Mouse (Mus musculus) thymus, postnatal 10 days (tissue): ENCODE data around the gene Ostf1.
"Not testable (repeated sequence)": the region's sequence is repeated elsewhere in the genome, so short reads cannot be mapped to it uniquely, and the experiment has no call there.

ENCODE experiments used
- DNase-seq, 2 experiments: peaks; one replicate each; pipeline ENCODE4 v3.0.0; 2021; ENCODE audit warnings: low spot score in 2 of 2

Gene Ostf1

GRCm38 (mm10) chr19:18599051-18599450, 32.6 kb downstream of the Ostf1 start:
- no peak for DNase-seq

GRCm38 (mm10) chr19:18598265-18598926, 33.2 kb downstream of the Ostf1 start:
- no peak for DNase-seq

- no peak for DNase-seq
These were observed 33.9 kb downstream of the Ostf1 start for GRCm38 (mm10) chr19:18597772-18598171.

GRCm38 (mm10) chr19:18596876-18597275, 34.7 kb downstream of the Ostf1 start:
- no peak for DNase-seq

DNA sequence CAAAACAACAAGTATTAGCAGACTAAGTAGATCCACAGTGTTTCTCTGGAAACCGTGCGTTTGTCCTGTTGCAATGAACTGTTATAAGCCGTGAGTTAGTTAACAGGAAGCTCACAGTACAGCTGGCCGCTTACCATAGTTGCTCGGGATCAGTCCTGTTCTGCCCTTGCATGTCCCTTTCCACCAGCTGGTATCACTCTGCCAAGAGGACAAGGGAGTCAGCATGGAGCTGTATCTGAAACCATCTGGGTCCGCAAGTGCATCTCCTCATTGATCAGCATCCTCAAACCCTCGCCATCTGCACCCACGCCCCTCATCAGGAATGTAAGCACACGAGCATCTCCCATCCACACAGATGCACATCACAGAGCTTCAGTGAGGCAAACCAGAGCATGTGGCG, 37.9 kb downstream of the Ostf1 start:
- no peak for DNase-seq

GRCm38 (mm10) chr19:18592919-18593318, 38.7 kb downstream of the Ostf1 start:
- DNase-seq: no peak

GRCm38 (mm10) chr19:18590942-18591354, 40.7 kb downstream of the Ostf1 start:
- DNase-seq: no peak

- DNase-seq: no peak
These were observed 41.4 kb downstream of the Ostf1 start for GRCm38 (mm10) chr19:18590234-18590633.

GRCm38 (mm10) chr19:18589276-18589675, 42.3 kb downstream of the Ostf1 start:
- no peak for DNase-seq

- not testable (repeated sequence) for DNase-seq
These were observed 42.8 kb downstream of the Ostf1 start for GRCm38 (mm10) chr19:18588801-18589200.

DNA sequence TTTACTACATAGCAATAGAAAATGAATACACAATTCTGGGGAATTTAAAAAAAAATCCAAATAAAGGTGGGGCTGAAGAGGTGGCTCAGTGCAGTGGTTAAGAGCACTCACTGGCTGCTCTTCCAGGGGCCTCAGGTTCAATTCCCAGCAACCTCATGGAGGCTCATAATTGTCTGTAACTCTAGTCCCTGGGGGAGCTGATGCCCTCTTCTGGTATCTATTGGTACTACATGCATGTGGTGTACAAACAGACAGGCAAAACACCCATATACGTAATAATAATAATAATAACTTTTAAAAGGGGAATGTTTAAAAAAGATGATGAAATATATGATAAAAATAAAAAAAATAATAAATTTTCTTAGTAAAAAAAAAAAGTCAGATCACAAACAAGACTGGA, 43.4 kb downstream of the Ostf1 start:
- peak in 1 of 2 experiments; percentile 53 for DNase-seq

DNA sequence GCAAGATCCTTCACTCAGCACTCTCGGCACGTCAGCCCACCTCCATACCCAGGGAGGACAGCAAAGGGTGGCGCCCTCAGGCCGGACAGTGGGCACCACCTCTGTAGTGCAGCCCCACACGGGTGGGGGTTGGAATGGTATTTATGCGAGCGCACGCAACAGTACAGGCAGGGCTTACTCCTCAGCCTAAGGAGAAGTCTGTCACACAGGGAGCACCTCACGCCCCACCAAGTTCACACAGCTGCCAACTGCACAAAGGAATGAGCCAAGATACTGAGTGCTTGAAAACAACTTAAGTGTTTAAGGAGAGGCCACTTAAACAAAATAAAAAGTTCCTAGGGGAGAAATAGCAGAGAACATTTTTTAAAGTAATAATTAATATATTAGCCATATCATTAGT, 44.5 kb downstream of the Ostf1 start:
- no peak for DNase-seq

GRCm38 (mm10) chr19:18584621-18585020, 47.0 kb downstream of the Ostf1 start:
- DNase-seq: no peak

- no peak for DNase-seq
These were observed 47.9 kb downstream of the Ostf1 start for GRCm38 (mm10) chr19:18583706-18584105.

DNA sequence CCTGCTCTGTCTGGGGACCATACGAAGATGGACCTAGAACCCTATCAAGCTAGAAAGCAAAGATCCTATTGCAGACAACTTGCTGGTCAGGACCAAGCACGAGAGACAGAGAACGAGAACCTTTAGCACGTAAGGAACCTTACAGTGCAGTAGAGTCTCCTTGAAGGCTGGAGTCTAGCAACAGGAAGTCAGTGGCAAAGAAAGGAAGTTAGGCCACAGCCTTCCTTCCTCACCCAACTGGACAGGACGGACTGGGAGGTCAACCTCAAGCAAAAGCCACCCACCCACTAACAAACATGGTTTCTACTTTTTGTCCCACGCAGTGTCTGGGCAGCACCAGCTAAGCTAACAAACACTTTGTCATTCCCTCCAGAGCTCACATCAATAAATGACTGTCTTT, 48.7 kb downstream of the Ostf1 start:
- no peak for DNase-seq

DNA sequence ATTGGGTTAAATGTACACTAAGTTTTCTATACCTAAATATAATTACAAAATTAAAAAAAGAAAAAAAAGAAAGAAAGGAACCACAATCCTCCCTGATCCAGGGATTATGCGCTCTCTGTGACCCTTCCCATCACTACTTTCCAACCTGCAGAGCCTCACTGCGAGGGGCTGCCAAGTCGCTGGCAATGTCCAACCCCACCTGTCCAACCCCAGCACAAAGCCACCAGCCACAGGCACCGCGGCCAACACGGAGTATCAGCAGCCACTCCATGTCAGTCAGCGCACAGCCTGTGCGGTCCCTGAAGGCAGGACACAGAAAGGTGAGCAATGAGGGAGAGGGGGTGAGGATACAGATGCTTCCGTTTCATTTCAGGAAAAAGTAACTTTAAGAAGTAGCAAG, 49.4 kb downstream of the Ostf1 start:
- DNase-seq: no peak

DNA sequence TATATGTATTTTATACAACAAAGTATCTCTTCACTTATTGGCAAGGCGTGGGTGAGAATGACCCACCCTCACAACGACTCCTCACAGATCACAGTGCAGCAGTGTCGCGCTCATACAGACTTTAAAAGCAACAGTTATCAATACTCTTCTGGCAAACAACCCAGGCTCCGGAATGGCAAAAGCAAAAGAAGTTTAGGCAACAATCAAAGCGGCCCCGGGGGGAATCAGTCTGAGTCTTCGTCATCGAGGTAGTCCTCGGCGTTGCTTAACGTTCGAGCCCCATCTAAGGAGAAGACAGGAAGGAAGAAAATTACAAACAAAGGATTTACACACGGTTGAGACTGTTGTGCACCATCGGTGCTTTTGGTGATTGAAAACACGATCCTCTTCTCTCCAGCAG, 50.6 kb downstream of the Ostf1 start:
- no peak for DNase-seq

DNA sequence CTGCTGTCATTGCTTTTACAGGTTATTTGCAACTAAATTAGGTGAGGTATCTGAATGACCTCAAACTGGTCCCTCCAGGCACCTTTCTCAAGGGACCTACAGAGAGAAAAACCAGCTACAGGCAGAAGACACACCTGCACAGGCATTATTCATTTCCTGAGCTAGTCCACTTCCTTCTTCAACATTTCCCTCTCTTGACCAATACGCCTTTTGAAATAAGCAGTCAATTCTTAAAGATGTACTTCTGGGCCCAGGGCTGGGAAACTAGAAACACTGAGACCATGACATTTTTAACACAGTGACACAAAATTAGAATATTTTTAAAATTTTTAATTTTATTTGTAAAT, 52.6 kb downstream of the Ostf1 start:
- no peak for DNase-seq

GRCm38 (mm10) chr19:18578216-18579011, 53.2 kb downstream of the Ostf1 start:
- DNase-seq: no peak

DNA sequence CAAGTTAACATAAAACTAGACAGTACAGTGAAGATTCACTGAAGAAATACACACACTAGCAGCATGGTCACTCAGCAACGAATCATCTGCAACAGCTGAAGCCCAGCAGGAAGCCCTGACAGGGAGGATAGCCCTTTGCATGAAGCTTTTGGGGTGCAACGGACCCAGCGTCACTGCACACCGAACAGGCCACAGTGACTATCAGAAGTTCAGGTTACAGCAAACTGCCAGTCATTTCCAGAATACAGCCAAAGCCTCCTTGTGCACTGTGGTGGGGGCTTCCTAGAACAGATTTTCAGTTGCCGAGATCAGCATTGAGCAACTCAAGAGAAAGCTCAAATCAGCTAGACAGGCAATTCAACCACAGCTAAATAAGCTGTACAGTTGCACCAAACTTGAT, 54.3 kb downstream of the Ostf1 start:
- DNase-seq: no peak

DNA sequence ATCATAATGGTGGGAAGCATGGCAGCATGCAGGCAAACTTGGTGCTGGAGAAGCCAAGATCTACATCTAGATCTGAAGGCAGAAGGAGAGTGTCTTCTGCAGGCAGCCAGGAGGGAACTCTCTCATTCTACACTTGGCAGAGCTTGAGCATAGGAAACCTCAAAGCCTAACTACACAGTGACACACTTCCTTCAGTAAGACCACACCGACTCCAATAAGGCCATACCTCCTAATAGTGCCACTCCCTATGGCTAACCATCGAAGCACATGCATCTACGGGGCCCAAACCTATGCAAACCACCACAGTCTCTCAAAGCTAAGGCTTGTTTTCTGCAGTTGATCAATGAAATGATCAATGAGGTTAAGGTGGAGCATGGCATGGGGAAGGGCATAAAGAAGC, 55.7 kb downstream of the Ostf1 start:
- no peak for DNase-seq

DNA sequence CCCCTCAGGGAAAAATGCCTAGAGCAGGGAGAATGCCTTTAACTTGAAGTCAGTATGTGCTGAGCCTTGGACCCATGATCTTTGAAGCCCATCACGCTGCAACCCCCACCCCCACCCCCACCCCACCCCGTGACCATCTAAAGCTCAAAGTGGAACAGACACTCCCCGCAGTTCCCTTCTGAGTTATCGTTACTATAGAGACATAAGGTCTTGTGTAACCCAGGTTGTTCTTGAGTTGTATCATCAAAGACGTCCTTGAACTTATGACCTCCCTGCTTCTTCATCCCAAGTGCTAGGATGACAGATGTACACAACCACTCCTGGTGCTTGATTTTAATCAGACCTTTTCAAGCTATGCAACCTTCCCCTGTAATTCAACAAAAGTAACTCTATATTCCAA, 57.7 kb downstream of the Ostf1 start:
- no peak for DNase-seq

- DNase-seq: no peak
These were observed 58.2 kb downstream of the Ostf1 start for GRCm38 (mm10) chr19:18573443-18573842.

DNA sequence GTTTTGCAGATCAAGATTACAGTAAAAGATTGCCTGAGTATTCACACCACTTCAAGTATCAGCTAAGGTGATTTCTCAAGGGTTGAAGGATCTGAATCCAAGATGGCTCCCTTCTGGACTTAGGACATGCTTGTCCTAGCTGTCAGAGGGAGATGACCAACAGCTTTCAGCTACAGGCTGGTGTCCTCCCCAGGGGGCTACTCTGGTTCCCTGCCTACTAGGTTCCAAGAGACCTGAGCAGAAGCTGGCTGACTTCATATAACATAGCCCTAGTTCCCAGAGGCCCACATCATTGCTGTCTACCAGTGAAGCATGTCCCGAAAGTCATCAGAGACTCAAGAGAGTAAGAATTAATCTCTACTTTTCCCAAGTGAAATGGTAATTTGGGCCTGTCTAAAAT, 62.1 kb downstream of the Ostf1 start:
- no peak for DNase-seq
